Mouse (Mus musculus) forebrain, embryonic 11.5 days (tissue): ENCODE data around the gene Adh1. TPM values are rescaled to one million over a fixed set of nuclear protein-coding genes. Genes with fewer than 3 reads are reported as not detected.

Experiments used
- ATAC-seq: fragments of 200-750 bp; cut with Nextera tagmentation; replicated peaks from 2 replicates; pipeline ENCODE4 v1.8.0; 2017; ENCODE audit warnings: moderate TSS enrichment; ENCODE audit not compliant: low FRiP score
- DNase-seq: peaks from one replicate; pipeline ENCODE4 v3.0.0-alpha.2; 2017; ENCODE audit warnings: low spot score
- H3K27ac ChIP-seq: fragments of 300-500 bp; sonication (generic); 2 replicates; pipeline ENCODE4 v1.5.1; 2014; ENCODE audit warnings: low read depth, low read length
- H3K27me3 ChIP-seq: fragments of 300-500 bp; sonication (generic); 2 replicates; pipeline ENCODE4 v1.6.1; 2014; ENCODE audit warnings: mild to moderate bottlenecking, low read length, mixed read lengths; ENCODE audit not compliant: control insufficient read depth, insufficient read depth
- H3K36me3 ChIP-seq: fragments of 300-500 bp; sonication (generic); 2 replicates; pipeline ENCODE4 v1.6.1; 2014; ENCODE audit warnings: mild to moderate bottlenecking, low read length, moderate library complexity, mixed read lengths; ENCODE audit not compliant: control insufficient read depth, insufficient read depth
- H3K4me1 ChIP-seq: fragments of 300-500 bp; sonication (generic); replicated peaks from 2 replicates; pipeline ENCODE4 v1.6.1; 2014; ENCODE audit warnings: low read length, mixed read lengths; ENCODE audit not compliant: control insufficient read depth, insufficient read depth
- H3K4me2 ChIP-seq: fragments of 300-500 bp; sonication (generic); 2 replicates; pipeline ENCODE4 v1.6.1; 2014; ENCODE audit warnings: low read depth, mild to moderate bottlenecking, low read length, moderate library complexity, mixed read lengths; ENCODE audit not compliant: severe bottlenecking
- H3K4me3 ChIP-seq: fragments of 300-500 bp; sonication (generic); 2 replicates; pipeline ENCODE4 v1.5.1; 2014; ENCODE audit warnings: low read depth, low read length
- H3K9ac ChIP-seq: fragments of 300-500 bp; sonication (generic); 2 replicates; pipeline ENCODE4 v1.6.1; 2014; ENCODE audit warnings: low read length
- H3K9me3 ChIP-seq: fragments of 300-500 bp; sonication (generic); 2 replicates; pipeline ENCODE4 v1.6.1; 2016; ENCODE audit warnings: low read length, mixed read lengths; ENCODE audit not compliant: control insufficient read depth
- WGBS: fragments of 180-500 bp; shearing (Covaris S2); extraction: QIAGEN DNeasy Blood & Tissue Kit; methylation state at CpG from one replicate; pipeline ENCODE4 v1.1.7; 2014; 5-methylcytosine and 5-hydroxymethylcytosine counted together
- polyA plus RNA-seq: library from polyadenylated mRNA; unstranded; fragments of >200 nt; fragmentation: Nextera tagmentation; extraction: Ambion mirVana; gene quantifications from 2 replicates; pipeline ENCODE4 v1.2.1, GENCODE M21; 2014

Adh1 gene
- polyA plus RNA-seq, 1 experiment from 2014 or later, result 0.16 TPM

DNA sequence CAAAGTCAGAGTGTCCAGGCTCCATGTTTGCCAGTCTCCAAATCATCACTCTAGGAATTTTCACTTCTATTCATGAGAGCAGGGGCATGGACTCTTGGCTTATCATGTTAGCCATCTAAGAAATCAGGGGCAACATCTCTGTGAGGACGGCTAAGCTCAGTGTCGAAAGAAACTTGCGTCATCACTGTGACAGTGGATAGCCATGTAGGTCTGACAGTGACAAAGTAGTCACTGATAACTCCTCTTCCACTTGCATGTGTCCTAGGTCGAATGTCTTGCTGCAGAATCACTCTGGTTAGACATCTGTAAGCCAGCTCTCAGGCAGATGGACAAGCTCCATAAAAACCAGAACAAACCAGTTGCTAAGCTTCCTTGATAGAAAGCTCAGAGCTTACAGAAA is 1.8 kb downstream of the Adh1 start:
- no peak overlapping the region for H3K9ac ChIP-seq
- ATAC-seq (no peak), DNase-seq (no peak)
- H3K27ac ChIP-seq, result no peak overlapping the region
- H3K4me2 ChIP-seq, result no peak overlapping the region
- no peaks in the 10 kb centered on the region for H3K9me3 ChIP-seq
- no peaks in the 10 kb centered on the region for H3K4me1 ChIP-seq
- H3K4me3 ChIP-seq, result no peak overlapping the region
- H3K36me3 ChIP-seq, result no peaks in the 10 kb centered on the region
- no peaks in the 10 kb centered on the region for H3K27me3 ChIP-seq
- WGBS, result 87% methylated on average over 4 of the region's 4 CpGs

DNA sequence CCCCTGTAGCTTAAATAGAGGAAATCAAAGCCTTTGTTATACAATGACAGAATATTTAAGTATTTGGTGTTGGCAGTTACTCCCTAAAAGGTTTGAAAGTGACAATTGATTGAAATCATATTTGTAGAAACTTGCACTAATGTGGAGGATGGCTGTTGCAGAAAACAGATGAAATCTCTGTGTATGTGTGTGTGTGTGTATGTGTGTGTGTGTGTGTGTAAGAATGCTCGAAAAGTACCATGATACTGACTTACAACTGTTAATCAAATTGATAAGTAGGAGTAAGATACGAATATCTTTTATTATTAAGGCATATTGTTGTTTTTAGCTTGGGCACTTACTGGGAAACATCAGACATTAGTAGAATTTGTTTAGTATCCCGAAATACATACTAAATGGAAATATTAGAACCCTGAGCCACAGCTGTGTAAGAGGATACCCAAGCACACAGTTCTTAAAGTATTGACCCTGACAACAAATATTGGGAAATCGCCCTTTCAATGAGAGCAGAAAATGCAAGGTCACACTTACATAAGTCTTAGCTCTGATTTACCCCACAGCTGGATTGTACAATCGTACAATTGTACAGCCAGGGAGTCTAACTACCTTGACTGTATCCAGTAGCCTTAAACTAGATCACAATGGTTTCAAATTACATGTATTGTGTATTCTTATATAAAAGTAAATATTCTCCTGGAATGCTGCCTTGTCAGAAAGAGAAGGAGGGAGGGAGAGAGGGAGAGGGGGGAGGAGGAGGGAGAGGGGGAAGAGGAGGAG is 2.6 kb downstream of the Adh1 start:
- Histone ChIP-seq H3K27me3 (no peaks in the 10 kb centered on the region), H3K9ac (no peak overlapping the region), H3K36me3 (no peaks in the 10 kb centered on the region), H3K4me1 (no peaks in the 10 kb centered on the region), H3K4me2 (no peak overlapping the region), H3K27ac (no peak overlapping the region), H3K4me3 (no peak overlapping the region), H3K9me3 (no peaks in the 10 kb centered on the region)
- 85% methylated on average over 5 of the region's 5 CpGs for WGBS
- ATAC-seq (no peak), DNase-seq (no peak)

DNA sequence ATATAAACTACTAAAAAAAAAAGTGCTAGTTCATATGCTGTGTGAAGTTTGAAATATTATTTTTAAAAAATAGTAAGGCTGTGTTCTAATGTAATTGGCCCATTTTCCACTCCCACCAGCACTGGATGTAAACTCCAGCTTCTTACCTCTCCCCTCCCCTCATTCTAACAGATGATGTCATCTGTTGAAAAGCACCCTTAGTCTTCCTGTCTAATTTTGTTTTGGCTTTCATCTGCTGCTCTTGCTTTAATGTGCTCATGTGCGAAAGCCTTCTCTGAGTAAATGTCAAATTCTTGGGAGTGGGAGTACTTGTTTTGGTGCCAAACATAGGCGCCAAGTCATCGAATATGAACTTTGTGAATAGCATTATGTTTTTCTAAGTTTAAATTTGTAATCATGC is 3.9 kb downstream of the Adh1 start:
- no peaks in the 10 kb centered on the region for H3K27me3 ChIP-seq
- H3K36me3 ChIP-seq, result no peaks in the 10 kb centered on the region
- no peak overlapping the region for H3K27ac ChIP-seq
- no peak overlapping the region for H3K4me3 ChIP-seq
- ATAC-seq, result no peak
- H3K4me1 ChIP-seq, result no peaks in the 10 kb centered on the region
- H3K4me2 ChIP-seq, result no peak overlapping the region
- no peaks in the 10 kb centered on the region for H3K9me3 ChIP-seq
- 79% methylated on average over 3 of the region's 3 CpGs for WGBS
- H3K9ac ChIP-seq, result no peak overlapping the region
- no peak for DNase-seq

DNA sequence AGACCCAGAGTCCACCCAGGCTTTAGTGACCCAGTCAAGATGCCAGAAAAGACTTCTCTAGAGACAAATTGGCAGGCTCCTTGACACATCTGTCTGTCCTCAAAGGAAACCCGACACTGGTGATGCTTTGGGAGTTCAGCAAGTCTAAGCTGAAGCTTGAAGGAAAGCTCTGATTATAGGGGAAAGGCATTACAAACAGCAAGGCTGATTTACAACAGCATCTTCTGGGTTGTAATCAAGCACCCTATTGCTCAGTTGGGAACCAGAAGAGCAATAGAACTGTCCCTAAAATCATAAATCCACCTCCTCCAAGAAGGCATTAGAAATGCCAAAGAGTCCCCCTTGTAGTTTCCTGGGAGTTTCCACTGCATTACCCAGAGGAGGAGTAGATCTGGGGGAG is 9.7 kb downstream of the Adh1 start:
- H3K27ac ChIP-seq, result no peak overlapping the region
- no peaks in the 10 kb centered on the region for H3K27me3 ChIP-seq
- H3K4me2 ChIP-seq, result no peak overlapping the region
- no peak for ATAC-seq
- no peaks in the 10 kb centered on the region for H3K9me3 ChIP-seq
- WGBS, result 64% methylated on average over 1 of the region's 1 CpGs
- no peaks in the 10 kb centered on the region for H3K36me3 ChIP-seq
- no peak overlapping the region for H3K9ac ChIP-seq
- H3K4me1 ChIP-seq, result no peaks in the 10 kb centered on the region
- H3K4me3 ChIP-seq, result no peak overlapping the region
- DNase-seq, result no peak

DNA sequence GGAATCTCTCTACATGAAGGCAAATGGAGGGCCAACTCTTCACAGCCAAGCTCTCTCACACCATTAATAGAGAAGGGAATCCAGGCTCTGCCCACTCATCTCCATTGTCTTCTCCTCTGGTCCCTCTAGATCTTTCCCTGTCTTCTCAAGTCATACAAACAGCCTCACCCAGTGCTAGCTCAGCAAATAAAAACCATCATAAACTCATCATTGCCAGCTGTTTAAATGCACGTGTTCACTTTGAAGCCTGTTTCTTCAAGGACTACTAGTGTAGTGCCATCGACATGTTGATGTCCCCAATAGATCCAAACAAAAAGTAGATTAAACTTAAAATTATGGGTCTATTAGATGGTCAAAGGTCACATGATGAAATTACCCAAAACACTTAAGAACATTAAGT is 10.5 kb downstream of the Adh1 start:
- Histone ChIP-seq H3K27me3 (no peaks in the 10 kb centered on the region), H3K9me3 (no peaks in the 10 kb centered on the region), H3K27ac (no peak overlapping the region), H3K9ac (no peak overlapping the region), H3K4me3 (no peak overlapping the region), H3K36me3 (no peaks in the 10 kb centered on the region), H3K4me1 (no peaks in the 10 kb centered on the region), H3K4me2 (no peak overlapping the region)
- DNase-seq (no peak), ATAC-seq (no peak)
- 90% methylated on average over 2 of the region's 2 CpGs for WGBS

DNA sequence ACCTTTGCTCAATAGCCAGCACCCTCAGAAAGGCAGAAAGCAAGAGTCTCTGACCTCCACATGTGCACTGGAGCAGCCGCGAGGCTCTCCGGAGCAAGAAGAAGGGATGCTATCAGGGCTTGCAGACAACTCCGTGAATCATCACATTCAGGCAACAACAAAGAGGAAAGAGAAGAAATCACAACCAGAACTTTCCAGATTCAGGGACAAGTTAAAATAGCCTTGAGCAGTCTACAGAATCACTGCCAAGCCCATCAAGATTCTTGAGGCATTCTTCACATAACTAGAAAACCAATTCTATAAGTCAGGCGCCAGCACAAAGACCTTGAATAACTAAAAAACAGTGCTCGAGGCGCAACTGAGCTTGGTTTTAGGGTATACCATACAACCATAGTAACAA is 12.3 kb downstream of the Adh1 start:
- Histone ChIP-seq H3K27ac (no peak overlapping the region), H3K36me3 (no peaks in the 10 kb centered on the region)
- 90% methylated on average over 7 of the region's 7 CpGs for WGBS

DNA sequence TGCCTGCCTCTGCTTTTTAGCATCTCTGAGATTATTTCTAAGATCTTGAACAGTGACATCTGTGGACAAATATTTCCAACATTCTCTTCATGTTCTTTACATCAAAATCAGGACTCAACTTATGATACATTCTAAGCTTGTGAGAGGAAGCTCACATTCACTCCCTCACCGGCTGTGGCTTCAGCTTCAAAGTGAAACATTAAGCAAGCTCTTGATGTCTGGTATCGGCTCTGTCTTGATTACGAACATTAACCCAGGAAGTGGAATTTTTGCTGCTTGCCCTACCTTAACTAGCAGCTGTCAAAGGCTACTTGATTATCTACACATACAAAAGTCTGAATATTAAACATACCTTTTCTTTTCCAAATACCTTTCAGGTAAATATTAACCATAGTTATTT is 14.3 kb downstream of the Adh1 start:
- Histone ChIP-seq H3K9ac (no peak overlapping the region), H3K27me3 (no peaks in the 10 kb centered on the region), H3K36me3 (no peaks in the 10 kb centered on the region), H3K4me2 (no peak overlapping the region), H3K9me3 (no peaks in the 10 kb centered on the region), H3K4me3 (no peak overlapping the region), H3K27ac (no peak overlapping the region), H3K4me1 (no peaks in the 10 kb centered on the region)
- WGBS, result 83% methylated on average over 3 of the region's 3 CpGs
- no peak for ATAC-seq
- DNase-seq, result no peak

More for the DNA sequence above, 12.3 kb downstream of the Adh1 start:
- H3K4me2 ChIP-seq, result no peak overlapping the region
- DNase-seq (no peak), ATAC-seq (no peak)
- no peak overlapping the region for H3K4me3 ChIP-seq
- H3K4me1 ChIP-seq, result no peaks in the 10 kb centered on the region
- no peaks in the 10 kb centered on the region for H3K9me3 ChIP-seq
- no peak overlapping the region for H3K9ac ChIP-seq
- no peaks in the 10 kb centered on the region for H3K27me3 ChIP-seq

DNA sequence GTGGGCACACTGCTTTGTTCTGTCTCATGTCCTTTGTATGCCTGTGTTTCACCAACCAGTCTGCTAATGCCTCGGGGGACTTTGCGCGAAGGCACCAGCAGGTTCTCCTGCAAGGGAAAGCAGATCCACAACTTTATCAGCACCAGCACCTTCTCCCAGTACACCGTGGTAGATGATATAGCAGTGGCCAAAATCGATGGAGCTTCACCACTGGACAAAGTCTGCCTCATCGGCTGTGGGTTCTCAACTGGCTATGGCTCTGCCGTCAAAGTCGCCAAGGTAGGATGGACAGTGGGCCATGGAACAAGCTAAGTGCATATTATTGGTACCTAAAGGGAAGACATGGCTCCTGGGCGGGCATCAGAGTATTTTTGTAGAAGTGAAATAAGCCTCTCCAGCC is 21.8 kb downstream of the Adh1 start:
- 72% methylated on average over 9 of the region's 9 CpGs for WGBS
- DNase-seq (no peak), ATAC-seq (no peak)
- Histone ChIP-seq H3K36me3 (no peaks in the 10 kb centered on the region), H3K4me3 (no peak overlapping the region), H3K9me3 (no peaks in the 10 kb centered on the region), H3K4me1 (no peaks in the 10 kb centered on the region), H3K9ac (no peak overlapping the region), H3K4me2 (no peak overlapping the region), H3K27me3 (no peaks in the 10 kb centered on the region), H3K27ac (no peak overlapping the region)

DNA sequence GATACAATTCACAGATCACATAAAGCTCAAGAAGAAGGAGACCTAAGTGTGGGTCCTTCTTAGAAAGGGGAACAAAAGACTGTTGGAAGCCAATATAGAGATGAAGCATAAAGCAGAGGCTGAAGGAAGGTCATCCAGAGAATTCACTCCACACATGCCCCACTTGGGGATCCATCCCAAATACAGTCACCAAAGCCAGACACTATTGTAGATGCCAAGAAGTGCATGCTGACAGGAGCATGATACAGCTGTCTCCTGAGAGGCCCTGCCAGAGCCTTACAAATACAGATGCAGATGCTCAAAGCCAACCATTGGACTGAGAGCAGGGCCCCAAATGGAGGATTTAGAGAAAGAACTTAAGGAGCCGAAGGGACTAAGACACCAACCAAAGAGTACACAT is 23.0 kb downstream of the Adh1 start:
- DNase-seq (no peak), ATAC-seq (no peak)
- Histone ChIP-seq H3K27ac (no peak overlapping the region), H3K9ac (no peak overlapping the region), H3K4me3 (no peak overlapping the region), H3K27me3 (no peaks in the 10 kb centered on the region), H3K9me3 (no peaks in the 10 kb centered on the region), H3K4me2 (no peak overlapping the region), H3K36me3 (no peaks in the 10 kb centered on the region), H3K4me1 (no peaks in the 10 kb centered on the region)
- 100% methylated on average over 1 of the region's 1 CpGs for WGBS
